Mouse (Mus musculus) embryonic fibroblast, embryonic 13.5 days (primary cell): ENCODE measurements around the gene Lzts2.
A peak's percentile ranks its signal among the peaks of the same experiment; 100 is the strongest.

Experiments
- CTCF ChIP-seq: IDR thresholded peaks from 2 replicates; pipeline ENCODE4 v1.5.1; 2011; ENCODE audit warnings: mild to moderate bottlenecking, control low read depth, low read length, moderate library complexity, borderline replicate concordance; ENCODE audit not compliant: insufficient read depth
- POLR2A ChIP-seq: IDR thresholded peaks from 2 replicates; pipeline ENCODE4 v1.6.1; 2011; ENCODE audit warnings: low read depth, mild to moderate bottlenecking, control low read depth, low read length, moderate library complexity

- TF ChIP-seq CTCF (peak; percentile 51; the same call in 1 of the 2 replicates), POLR2A (no peak)
These were observed 16.8 kb downstream of the Lzts2 start for GRCm38 (mm10) chr19:45030746-45031693.
